Mouse (Mus musculus) myocyte (in vitro differentiated cells): ENCODE data around the gene Ubxn10.

Experiments
- E2F4 ChIP-seq: IDR thresholded peaks from one replicate; pipeline ENCODE4 v1.6.1; 2011; ENCODE audit warnings: mild to moderate bottlenecking, control low read depth, moderate library complexity; ENCODE audit not compliant: insufficient read depth
- MAX ChIP-seq: IDR thresholded peaks from one replicate; pipeline ENCODE4 v1.6.1; 2011; ENCODE audit warnings: low read depth, mild to moderate bottlenecking, control low read depth
- MYOD1 ChIP-seq, 3 experiments: IDR thresholded peaks; one replicate each; pipeline ENCODE4 v1.6.1; 2011; ENCODE audit warnings: control low read depth in 2 of 3, low read depth in 2 of 3, mild to moderate bottlenecking in 2 of 3, moderate library complexity in 1 of 3; ENCODE audit not compliant: insufficient read length in 2 of 3, control insufficient read depth in 1 of 3
- MYOG ChIP-seq, 3 experiments: IDR thresholded peaks; one replicate each; pipeline ENCODE4 v1.6.1; 2011; ENCODE audit warnings: control low read depth in 2 of 3, low read depth in 2 of 3, mild to moderate bottlenecking in 2 of 3; ENCODE audit not compliant: insufficient read length in 2 of 3, control insufficient read depth in 1 of 3, insufficient read depth in 1 of 3
- POLR2A ChIP-seq: IDR thresholded peaks from one replicate; pipeline ENCODE4 v1.6.1; 2011; ENCODE audit warnings: low read depth, mild to moderate bottlenecking, control low read depth, moderate library complexity; ENCODE audit not compliant: insufficient read length
- POLR2AphosphoS2 ChIP-seq: IDR thresholded peaks from one replicate; pipeline ENCODE4 v1.6.1; 2011; ENCODE audit warnings: low read depth, control low read depth; ENCODE audit not compliant: insufficient read length
- REST ChIP-seq: IDR thresholded peaks from one replicate; pipeline ENCODE4 v1.6.1; 2011; ENCODE audit warnings: mild to moderate bottlenecking, control low read depth, moderate library complexity; ENCODE audit not compliant: insufficient read depth, insufficient read length
- SRF ChIP-seq: IDR thresholded peaks from one replicate; pipeline ENCODE4 v1.6.1; 2011; ENCODE audit warnings: low read depth; ENCODE audit not compliant: control insufficient read depth, insufficient read length
- TCF12 ChIP-seq: IDR thresholded peaks from one replicate; pipeline ENCODE4 v1.6.1; 2011; ENCODE audit warnings: mild to moderate bottlenecking, control low read depth; ENCODE audit not compliant: poor library complexity, insufficient read depth, severe bottlenecking
- USF1 ChIP-seq: IDR thresholded peaks from one replicate; pipeline ENCODE4 v1.6.1; 2011; ENCODE audit warnings: low read depth, mild to moderate bottlenecking, control low read depth, moderate library complexity

GRCm38 (mm10) chr4:138706620-138707019 is 30.3 kb downstream of the Ubxn10 start:
- TF ChIP-seq POLR2A (no peak), TCF12 (no peak), POLR2AphosphoS2 (no peak), MAX (no peak), SRF (no peak), E2F4 (no peak), MYOG (IDR thresholded peaks at IDR 0.05; ENCODE audit: control insufficient read depth in 1 of 3, insufficient read depth in 1 of 3, insufficient read length in 2 of 3, low read depth in 2 of 3) (no peak), USF1 (no peak), REST (no peak), MYOD1 (IDR thresholded peaks at IDR 0.05; ENCODE audit: control insufficient read depth in 1 of 3, insufficient read length in 2 of 3, low read depth in 2 of 3) (no peak)
